Mouse (Mus musculus) liver, postnatal 0 days (tissue): ENCODE measurements around the gene Syn3.

Experiments used
- CTCF ChIP-seq: sonication (generic); IDR thresholded peaks from 2 replicates; pipeline ENCODE4 v1.5.1; 2016; ENCODE audit warnings: antibody characterized with exemption, low read depth
- EP300 ChIP-seq: IDR thresholded peaks from 2 replicates; pipeline ENCODE4 v1.6.1; 2016; ENCODE audit warnings: antibody characterized with exemption, low read depth, mild to moderate bottlenecking

DNA sequence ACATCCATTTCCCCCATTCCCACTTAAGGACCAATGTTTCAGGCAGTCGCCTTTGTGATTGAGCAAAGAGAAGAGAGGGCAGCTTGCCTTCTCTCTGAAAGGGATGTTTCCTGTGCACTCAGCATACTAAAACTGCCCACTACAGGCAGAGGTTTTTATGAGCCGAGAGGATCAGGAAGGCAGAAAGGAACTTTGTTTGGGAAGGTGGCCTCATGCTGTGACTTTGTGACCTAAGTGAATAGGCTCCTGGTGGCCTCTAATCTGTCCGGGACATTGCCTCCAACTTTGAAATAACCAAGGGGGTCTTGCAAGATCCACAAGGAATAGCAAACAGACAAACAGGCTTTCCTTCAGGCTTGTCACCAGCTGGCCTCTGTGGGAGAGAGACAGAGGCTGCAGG, 179.2 kb downstream of the Syn3 start:
- no peak for TF ChIP-seq CTCF
- TF ChIP-seq EP300: no peak
